Mouse (Mus musculus) layer of hippocampus, adult 2 months (tissue): ENCODE measurements at regions not wholly inside any gene's neighbourhood (a gene's known extent, or its start where the extent isn't known, plus 50 kb on each side); places are given as distances from the start of the nearest gene placed in this dataset.

Source experiments
- DNase-seq, 2 experiments: peaks; one replicate each; pipeline ENCODE4 v3.0.0; 2022; ENCODE audit warnings: low spot score in 2 of 2
- H3K27ac ChIP-seq: fragments of 200-600 bp; 2 replicates; pipeline ENCODE4 v1.8.1; 2022
- H3K4me3 ChIP-seq: fragments of 200-600 bp; 2 replicates; pipeline ENCODE4 v1.8.1; 2022; ENCODE audit warnings: mild to moderate bottlenecking
- CTCF ChIP-seq: fragments of 200-600 bp; conservative IDR thresholded peaks from 2 replicates; pipeline ENCODE4 v1.8.1; 2022; ENCODE audit warnings: antibody characterized with exemption, mild to moderate bottlenecking, moderate library complexity

- Histone ChIP-seq H3K27ac (no peak overlapping the region), H3K4me3 (no peak overlapping the region)
- no peak for TF ChIP-seq CTCF
- no peak for DNase-seq
Measured at GRCm38 (mm10) chr4:54852991-54853925, 91.6 kb upstream of the Zfp462 start.

DNA sequence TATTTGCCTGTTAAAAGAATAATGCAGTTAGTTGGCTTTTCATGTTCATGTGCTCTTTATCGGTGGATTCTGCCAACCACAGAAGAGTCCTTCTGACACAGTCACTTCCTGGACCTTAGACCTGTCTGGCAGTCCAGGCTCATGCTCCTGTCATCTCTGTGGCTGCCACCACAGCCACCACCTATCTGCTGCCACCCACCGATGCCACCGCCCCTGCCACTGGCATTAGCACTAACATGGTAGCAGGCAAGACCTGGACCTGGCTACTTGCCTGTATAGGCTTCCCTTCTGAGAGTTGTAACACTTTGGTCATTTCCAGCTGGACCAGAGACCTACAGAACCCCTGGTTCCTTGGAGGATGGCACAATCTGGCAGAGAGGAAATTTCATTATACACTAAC lies 86.2 kb upstream of the Zfp462 start:
- no peak for TF ChIP-seq CTCF
- no peak for DNase-seq
- no peak overlapping the region for H3K27ac ChIP-seq
- H3K4me3 ChIP-seq = no peak overlapping the region

- no peak for DNase-seq
- no peak overlapping the region for H3K4me3 ChIP-seq
- no peak for TF ChIP-seq CTCF
- H3K27ac ChIP-seq = no peak overlapping the region
Measured at GRCm38 (mm10) chr4:54866062-54866461, 78.8 kb upstream of the Zfp462 start.

DNA sequence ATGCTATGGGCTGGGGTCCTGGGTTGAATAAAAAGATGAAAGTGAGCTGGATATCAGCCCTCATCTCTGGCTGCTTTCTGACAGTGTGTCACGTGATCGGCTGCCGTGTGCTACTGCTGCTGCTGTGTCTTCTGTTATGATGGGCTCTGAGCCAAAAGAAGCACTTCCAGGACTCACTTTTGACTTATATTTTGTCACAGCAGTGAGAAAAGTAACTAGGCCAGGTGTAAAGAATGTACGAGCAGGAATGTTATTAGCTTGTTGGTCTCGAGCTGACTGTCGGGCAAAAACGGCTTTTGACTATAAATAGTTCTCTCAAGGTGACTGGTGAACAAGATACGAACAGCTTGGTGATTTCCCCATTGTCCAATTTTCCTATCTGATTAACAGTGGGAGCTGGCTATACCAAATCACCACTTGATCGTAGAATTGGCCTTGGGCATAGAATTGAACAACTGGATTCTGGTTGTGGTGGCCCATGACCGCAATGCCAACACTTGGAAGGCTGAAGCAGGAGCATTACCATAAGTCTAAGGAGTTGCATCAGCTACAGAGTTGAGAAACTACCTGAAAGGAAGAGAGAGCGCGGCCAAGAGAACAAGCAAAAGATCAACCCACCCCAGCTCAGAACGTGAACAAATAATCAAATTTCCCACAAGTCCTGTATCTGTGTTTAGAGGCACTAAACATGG lies 70.6 kb upstream of the Zfp462 start:
- DNase-seq = no peak
- no peak overlapping the region for H3K27ac ChIP-seq
- H3K4me3 ChIP-seq = no peak overlapping the region
- no peak for TF ChIP-seq CTCF

DNA sequence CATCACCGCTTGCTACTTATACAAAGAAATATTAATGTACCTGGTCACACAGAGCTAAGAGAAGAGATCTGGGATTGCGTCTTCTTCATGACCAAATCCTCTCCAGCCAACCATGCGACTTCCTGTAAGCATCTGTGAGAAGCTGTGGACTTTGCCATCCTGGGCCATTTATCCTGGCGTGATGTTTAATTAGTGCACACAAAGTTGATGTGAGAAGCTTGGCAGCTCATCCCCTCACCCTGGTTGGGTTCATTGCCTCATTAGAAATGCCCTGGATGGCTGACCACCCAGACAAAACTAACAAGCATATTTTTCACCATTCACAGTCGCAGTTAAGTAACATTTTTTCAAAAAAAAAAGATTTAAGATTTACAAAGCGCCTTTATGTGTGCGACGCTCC lies 69.3 kb upstream of the Zfp462 start:
- TF ChIP-seq CTCF = no peak
- DNase-seq = no peak
- Histone ChIP-seq H3K27ac (no peak overlapping the region), H3K4me3 (no peak overlapping the region)

DNA sequence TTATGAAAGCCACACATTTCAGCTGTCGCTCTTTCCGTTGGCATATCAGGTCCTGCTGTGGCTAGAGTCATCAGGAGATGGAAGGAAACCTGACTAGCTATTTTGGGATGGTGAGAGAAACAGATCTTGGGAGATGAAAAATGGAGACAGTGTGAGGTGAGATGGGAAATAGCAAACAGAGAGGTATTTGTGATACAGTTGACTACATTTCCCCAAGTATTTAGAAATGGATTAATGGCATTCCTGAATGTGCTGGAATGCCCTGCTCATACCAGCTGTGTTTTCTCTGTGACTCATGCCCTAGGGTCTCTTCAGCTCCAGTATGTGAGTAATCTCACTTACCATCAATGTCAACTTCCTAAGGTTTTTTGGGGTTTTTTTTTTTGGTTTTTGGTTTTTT lies 67.5 kb upstream of the Zfp462 start:
- no peak overlapping the region for H3K4me3 ChIP-seq
- DNase-seq = no peak
- no peak for TF ChIP-seq CTCF
- H3K27ac ChIP-seq = no peak overlapping the region

GRCm38 (mm10) chr4:54878531-54878930 lies 66.3 kb upstream of the Zfp462 start:
- no peak overlapping the region for H3K4me3 ChIP-seq
- no peak for DNase-seq
- no peak for TF ChIP-seq CTCF
- H3K27ac ChIP-seq = no peak overlapping the region

DNA sequence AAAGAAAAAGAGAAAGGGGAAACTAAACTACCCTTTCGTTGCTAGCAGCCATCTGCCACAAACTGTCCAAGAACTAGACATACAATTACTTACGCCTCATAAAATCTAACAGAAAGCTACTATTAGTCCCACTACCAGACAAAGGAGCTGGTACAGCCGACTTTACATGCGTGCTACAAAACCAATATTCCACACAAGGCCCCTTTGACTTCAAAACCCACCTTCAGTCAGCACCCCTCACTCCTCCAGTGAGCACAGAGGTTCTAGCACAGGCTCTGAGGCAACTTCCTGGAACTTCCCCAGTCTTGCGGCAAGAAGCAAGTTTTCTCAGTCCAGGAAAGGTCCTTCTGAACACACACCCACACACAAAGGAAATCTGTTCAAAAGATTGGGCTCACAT lies 51.6 kb upstream of the Zfp462 start:
- no peak for DNase-seq
- Histone ChIP-seq H3K27ac (no peak overlapping the region), H3K4me3 (no peak overlapping the region)
- TF ChIP-seq CTCF = no peak
